Mouse (Mus musculus) gastrocnemius, adult 2 months (tissue): Measurements from ENCODE around the gene BC004004. TPM values are rescaled to one million over a fixed set of nuclear protein-coding genes. Genes with fewer than 3 reads are reported as not detected.
"Not testable (repeated sequence)": the region's sequence is repeated elsewhere in the genome, so short reads cannot be mapped to it uniquely, and the experiment has no call there.

ENCODE experiments used
- DNase-seq: peaks from one replicate; pipeline ENCODE4 v3.0.0; 2022
- H3K27ac ChIP-seq: fragments of 200-600 bp; 2 replicates; pipeline ENCODE4 v1.8.1; 2022; ENCODE audit warnings: mild to moderate bottlenecking
- H3K4me3 ChIP-seq: fragments of 200-600 bp; 2 replicates; pipeline ENCODE4 v1.8.1; 2022; ENCODE audit warnings: mild to moderate bottlenecking, moderate library complexity
- CTCF ChIP-seq: fragments of 200-600 bp; IDR thresholded peaks from 2 replicates; pipeline ENCODE4 v1.8.1; 2022; ENCODE audit warnings: antibody characterized with exemption, mild to moderate bottlenecking, moderate library complexity
- intact Hi-C: fragments of 180-260 bp; cut with DNase I; formaldehyde crosslinking; loops from one replicate; pipeline ENCODE4 v1.15.1; 2025
- long read RNA-seq, 2 experiments: library from polyadenylated mRNA; stranded (forward); transcript quantifications; one replicate each; pipeline ENCODE4 v2.0.0; 2021
- total RNA-seq, 2 experiments: library from RNA; stranded (reverse); gene quantifications; 2 replicates each; pipeline ENCODE4 v1.2.3; 2021

Gene BC004004
- 100 to 1,000 TPM; 110 to 121 TPM for total RNA-seq
- long read RNA-seq, experiment 1, full-length matches to known transcripts = 87 of 113 reads
- long read RNA-seq, experiment 1, partial matches to known transcripts = 4 of 113 reads
- long read RNA-seq, experiment 1, other reads (novel, unspliced or antisense) = 22 of 113 reads
- long read RNA-seq, experiment 2, full-length matches to known transcripts = 105 of 130 reads
- long read RNA-seq, experiment 2, partial matches to known transcripts = 4 of 130 reads
- long read RNA-seq, experiment 2, other reads (novel, unspliced or antisense) = 21 of 130 reads

DNA sequence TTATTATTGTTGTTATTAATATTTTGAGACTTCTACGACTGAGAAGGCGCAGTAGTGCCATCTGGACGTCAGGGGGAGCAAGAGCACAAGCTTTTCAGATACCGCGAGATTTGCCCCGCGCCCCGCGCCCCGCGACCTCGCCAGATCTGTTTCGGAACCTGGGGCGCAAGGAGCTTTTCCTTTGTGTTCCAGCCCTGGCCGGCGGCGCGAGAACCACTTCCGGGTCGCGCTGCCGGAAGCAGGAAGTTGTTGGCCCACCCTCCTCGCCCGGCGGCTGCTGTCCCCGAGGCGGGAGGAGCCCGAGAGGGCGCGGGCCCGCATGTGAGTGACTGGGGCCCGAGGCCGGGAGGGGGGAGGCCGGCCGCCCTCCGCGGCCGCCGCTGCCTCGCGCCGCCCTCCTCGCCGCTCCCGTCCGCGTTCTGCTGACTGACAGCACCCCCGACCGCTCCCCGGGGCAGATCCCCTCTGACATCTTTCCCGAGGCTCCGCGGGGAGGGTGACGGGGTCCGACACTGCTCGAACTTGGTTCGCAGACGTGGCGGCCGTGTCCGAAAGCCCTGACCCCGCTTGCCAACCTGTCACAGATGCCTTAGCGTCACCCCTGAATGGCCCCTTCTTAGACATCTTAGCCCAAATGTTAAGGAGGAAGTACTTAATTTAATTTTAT, at the start of gene BC004004:
TSS of gene BC004004 (plus strand) at position 107 of the 667 bp plus-strand sequence.
- peak; percentile 98 for DNase-seq
- intact Hi-C loops = loop anchor here (1.0 kb wide), 1 partner anchor 102 kb away; no protein-coding TSS in a partner anchor
- TF ChIP-seq CTCF = peak; percentile 96
- peak within 1 kb of the TSS; percentile 85 for H3K4me3 ChIP-seq
- peak within 1 kb of the TSS; percentile 94 for H3K27ac ChIP-seq

DNA sequence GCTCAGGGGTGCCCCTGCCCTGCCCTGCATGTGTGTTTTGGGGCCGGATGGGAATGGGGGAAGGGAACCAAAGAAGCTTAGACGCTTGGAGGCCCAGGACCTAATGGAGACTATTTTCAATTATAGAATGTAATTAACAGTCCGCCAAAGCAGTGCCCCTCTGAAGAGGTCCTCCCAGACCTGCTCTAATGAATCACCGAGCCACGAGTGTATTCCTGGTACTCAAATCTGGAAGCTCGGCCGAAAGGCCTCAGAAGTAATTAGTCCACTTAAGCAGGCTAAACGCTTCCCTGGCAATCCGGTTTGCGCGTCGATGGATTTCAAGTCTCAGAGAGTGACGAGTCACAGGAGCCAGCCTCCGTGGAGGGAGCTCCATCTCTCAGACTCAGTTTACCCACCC, 48.0 kb upstream of the BC004004 start:
- H3K4me3 ChIP-seq = no peak overlapping the region
- intact Hi-C loops = loop anchor here (5.0 kb wide), 1 partner anchor 33 kb away; no protein-coding TSS in a partner anchor
- no peak for DNase-seq
- TF ChIP-seq CTCF = no peak
- no peak overlapping the region for H3K27ac ChIP-seq

DNA sequence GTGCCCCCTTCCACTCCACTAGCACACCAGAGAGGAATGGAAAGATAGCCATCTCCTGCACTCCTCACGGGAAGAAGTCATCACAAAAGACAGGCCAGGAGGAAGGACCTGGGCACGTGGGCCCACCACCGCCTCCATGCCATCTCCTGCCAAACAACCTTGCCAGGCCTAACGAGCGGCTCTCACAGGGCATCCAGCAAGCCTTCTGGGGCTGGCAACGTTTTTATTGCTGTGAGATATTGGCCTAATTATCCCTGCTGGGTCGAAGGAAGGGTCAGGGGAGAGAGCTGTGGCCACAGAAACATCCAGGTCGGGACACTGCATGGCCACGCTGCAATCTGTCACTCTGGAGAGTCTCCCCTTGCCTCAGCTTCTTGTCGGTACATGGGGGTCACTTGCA, 37.5 kb upstream of the BC004004 start:
- intact Hi-C loops = no loop called here
- Histone ChIP-seq H3K4me3 (no peak overlapping the region), H3K27ac (no peak overlapping the region)
- no peak for TF ChIP-seq CTCF
- no peak for DNase-seq

DNA sequence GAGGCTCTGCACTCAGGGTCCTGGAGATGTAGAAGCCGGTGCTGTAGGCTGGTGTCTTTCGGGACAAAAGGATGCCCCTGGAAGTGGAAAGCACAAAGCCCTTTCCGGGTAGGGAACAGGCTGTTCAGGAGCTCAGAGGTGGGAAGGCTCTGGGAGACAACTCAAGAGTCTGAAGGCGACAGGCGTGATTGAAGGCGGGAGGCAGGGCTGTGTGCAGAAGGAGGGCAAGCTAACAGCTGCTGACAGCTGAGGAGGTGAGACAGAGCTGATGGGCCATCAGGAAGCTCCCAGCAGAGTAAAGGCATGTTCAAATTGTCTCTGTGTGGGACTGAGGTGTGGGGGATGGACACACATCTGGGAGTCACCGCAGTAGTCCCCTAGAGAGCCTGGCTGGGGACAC, 32.5 kb upstream of the BC004004 start:
- no peak for DNase-seq
- no peak for TF ChIP-seq CTCF
- no peak overlapping the region for H3K4me3 ChIP-seq
- intact Hi-C loops = no loop called here
- no peak overlapping the region for H3K27ac ChIP-seq

DNA sequence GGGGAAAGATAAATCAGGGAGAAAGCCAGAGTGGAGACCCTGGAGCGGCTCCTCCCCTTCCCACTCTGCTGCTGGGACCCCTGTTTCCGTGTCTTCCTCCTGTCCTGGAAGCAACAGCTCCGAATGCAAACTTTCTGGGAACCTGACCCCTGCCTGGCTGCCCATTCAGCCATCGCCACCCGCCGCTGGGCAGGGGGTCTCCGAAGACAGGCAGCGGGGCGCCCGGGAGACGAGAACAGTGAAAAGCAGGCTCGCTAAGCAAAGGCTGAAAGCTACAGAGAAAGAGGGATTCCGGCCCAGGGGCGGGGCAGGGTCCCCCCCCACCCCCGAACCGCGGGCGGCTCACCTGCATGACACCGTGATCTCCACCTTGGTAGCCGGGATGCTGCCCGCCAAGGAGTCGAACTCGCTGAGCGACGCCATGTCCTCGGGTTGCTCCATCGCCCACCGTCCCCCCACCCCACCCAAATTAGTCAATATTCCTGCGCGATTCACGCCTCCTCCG, 31.3 kb upstream of the BC004004 start:
- intact Hi-C loops = no loop called here
- DNase-seq = no peak
- Histone ChIP-seq H3K4me3 (peak overlapping the region; percentile 72), H3K27ac (no peak overlapping the region)
- no peak for TF ChIP-seq CTCF

DNA sequence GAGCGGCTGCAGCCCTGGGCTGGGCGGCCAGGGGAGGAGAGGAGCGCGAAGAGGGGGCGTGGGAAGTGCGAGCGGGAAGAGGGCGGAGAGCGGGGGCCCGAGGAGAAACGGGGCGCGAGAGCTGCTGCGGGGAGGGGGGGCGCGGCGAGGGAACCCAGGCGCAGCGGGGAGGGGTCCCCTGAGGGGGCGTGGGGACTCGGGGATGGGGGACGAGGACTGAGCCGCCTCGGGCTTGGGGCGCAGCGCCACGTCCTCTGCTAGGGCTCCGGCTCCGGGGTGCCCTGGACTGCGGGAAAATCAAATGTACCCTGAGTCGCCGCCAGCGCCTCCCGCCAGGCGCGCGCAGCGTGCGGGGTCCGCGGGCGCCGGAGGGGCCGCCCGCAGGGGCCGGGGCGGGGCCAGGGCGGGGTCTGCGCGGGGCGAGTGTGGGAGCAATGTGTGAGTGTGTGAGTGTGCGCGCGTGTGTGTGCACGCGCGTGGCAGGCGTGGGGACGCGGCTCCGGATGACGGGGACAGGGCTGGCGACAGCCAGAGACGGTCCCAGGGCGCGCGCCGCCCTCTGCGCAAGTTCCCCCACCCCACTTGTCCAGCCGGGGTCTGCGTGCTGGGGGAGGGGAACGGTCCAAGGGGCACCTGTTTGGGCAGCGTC, 30.7 kb upstream of the BC004004 start, which contains the start of gene Cpne5:
TSS of gene Cpne5 (minus strand) at position 396 of the 649 bp plus-strand sequence.
- peak; percentile 38 for DNase-seq
- intact Hi-C loops = no loop called here
- TF ChIP-seq CTCF = no peak
- Histone ChIP-seq H3K27ac (no peak within 1 kb of the TSS), H3K4me3 (peak within 1 kb of the TSS; percentile 72)

DNA sequence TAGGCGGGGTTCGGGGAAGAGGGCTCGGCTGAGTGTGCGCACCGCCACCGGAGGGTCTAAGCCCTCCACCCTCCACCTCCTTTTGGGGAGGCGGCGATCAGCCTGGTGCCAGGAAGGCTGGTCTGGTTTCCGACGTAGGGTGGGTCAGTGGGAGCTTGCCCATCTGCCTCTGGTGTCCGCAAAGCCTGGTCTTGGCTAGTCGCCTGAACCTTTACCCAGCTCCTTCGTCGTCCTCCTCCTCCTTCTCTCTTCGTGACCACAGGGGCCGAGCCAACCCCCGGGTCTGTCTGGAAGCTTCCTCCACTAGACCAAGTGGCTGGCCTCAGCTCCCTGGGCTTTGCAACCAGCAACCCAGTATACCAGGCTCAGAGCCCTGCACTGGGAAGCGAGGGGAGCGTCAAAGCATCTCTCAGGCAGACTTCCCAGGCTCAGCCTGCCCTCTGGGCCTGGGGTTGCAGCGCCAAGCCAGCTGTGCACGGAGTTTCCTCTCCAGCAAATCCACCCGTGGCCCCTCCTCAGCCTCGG, 30.1 kb upstream of the BC004004 start:
- peak; percentile 31 for DNase-seq
- TF ChIP-seq CTCF = no peak
- peak overlapping the region; percentile 72 for H3K4me3 ChIP-seq
- H3K27ac ChIP-seq = no peak overlapping the region
- intact Hi-C loops = no loop called here

DNA sequence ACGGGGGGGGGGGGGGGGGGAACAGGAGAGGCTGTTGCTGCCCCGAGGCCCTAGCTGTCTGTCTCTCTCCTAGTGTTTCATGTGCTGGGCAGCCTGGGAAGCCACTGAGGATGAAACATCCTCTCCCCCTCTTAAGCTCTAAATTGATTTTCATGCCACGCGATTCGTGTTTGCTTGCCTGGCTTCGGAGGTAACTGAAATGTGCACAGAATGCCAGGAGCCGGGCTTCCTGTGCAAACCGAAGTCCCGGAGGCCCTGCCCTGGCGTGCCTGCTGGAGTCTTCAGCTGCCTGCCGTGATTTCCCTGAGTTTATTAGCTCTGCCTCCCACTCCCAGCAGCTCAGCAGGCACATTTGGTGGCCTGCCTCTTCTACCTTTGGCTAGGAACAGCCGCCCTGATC, 23.7 kb upstream of the BC004004 start:
- TF ChIP-seq CTCF = no peak
- DNase-seq = no peak
- no peak overlapping the region for H3K27ac ChIP-seq
- intact Hi-C loops = no loop called here
- no peak overlapping the region for H3K4me3 ChIP-seq

DNA sequence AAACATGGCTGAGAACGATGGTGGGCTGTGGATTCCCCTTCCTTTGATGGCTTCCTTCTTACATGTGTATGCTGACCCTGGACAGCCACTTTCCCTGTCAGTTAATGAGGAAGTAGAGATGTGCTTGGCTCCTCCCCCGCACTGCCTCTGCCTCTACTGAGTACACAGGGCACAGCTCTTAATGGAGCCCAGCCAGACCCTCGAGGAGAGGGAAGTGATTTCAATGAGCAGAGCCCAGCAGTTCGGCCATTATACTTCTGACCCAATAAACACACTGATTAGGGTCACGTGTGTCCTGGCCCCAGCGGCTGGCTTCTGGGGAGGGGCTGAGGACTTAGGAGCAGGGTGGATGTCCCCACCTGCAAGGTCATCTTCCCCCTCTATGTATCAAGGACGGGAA, 22.9 kb upstream of the BC004004 start:
- intact Hi-C loops = loop anchor here (1.0 to 2.0 kb wide), 2 partner anchors 68 to 197 kb away; no protein-coding TSS in a partner anchor
- no peak overlapping the region for H3K4me3 ChIP-seq
- no peak for DNase-seq

DNA sequence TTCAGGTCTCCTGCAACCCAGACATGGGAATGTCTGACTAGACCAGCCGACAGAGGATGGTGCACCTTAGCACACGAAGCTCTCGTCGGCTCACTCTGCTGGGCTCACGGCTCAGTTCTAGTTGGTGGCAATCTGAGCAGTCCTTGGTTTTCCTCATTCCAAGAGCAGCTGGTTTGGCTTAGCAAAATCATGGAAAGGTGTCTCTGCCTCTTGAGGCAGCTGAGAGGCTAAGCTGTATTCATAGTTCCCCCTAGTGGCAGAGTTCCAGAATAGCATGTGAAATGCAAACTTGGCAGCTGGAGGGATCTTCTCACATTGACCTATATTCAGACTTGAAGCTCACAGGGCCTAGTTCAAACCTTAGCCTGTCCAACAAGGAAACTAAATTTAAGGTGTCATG, 22.0 kb upstream of the BC004004 start:
- intact Hi-C loops = loop anchor here (1.0 to 2.0 kb wide), 2 partner anchors 69 to 198 kb away; no protein-coding TSS in a partner anchor
- Histone ChIP-seq H3K4me3 (no peak overlapping the region), H3K27ac (no peak overlapping the region)
- peak; percentile 30 for DNase-seq
- peak; percentile 82 for TF ChIP-seq CTCF

More for the DNA sequence above, 22.9 kb upstream of the BC004004 start:
- no peak overlapping the region for H3K27ac ChIP-seq
- TF ChIP-seq CTCF = no peak

DNA sequence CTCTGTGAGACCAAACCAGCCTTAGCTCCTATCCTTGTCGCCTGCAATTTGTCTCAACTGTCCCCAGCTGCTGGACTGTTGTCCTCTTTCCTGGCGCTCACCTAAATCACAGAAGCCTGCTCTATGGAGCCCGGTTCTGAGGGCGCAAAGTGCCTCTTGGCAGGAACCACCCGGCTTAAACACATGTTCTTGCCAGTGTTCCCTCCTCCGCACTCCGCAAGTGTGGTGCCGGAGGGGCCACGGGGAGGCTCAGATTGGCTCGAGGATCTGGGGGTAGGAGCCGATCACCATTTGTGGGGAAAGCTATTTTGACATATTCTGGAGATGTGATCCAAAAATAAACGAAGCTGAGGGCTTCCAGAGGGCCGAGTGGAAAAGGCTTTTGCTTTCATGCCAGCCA, 20.7 kb upstream of the BC004004 start:
- peak; percentile 34 for DNase-seq
- peak overlapping the region; percentile 30; the same call in 1 of the 2 replicates for H3K4me3 ChIP-seq
- intact Hi-C loops = loop anchor here (2.0 kb wide), 1 partner anchor 199 kb away; no protein-coding TSS in a partner anchor
- H3K27ac ChIP-seq = peak overlapping the region; percentile 53
- TF ChIP-seq CTCF = no peak

DNA sequence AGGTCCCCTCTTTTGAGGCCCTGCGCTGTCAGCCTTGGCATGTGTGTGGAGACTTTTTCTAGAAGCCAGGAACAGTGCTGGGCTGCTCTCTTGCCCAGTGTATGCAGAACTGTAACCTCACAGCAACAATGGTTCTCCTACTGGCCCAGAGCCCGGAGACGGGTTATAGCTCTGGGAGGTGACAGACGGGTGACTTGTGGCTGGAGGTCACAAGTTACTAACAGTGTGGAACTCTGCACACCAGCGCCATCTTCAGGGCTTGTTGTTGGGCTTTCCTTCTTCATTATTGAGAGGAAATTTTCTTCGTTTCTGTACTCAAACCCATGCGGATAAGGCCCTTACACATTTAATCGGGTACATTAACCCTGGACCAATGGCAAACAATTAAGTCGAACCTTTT, 19.1 kb upstream of the BC004004 start:
- peak; percentile 51 for DNase-seq
- intact Hi-C loops = no loop called here
- H3K27ac ChIP-seq = no peak overlapping the region; the same call in 1 of the 2 replicates
- H3K4me3 ChIP-seq = no peak overlapping the region
- peak; percentile 40 for TF ChIP-seq CTCF

DNA sequence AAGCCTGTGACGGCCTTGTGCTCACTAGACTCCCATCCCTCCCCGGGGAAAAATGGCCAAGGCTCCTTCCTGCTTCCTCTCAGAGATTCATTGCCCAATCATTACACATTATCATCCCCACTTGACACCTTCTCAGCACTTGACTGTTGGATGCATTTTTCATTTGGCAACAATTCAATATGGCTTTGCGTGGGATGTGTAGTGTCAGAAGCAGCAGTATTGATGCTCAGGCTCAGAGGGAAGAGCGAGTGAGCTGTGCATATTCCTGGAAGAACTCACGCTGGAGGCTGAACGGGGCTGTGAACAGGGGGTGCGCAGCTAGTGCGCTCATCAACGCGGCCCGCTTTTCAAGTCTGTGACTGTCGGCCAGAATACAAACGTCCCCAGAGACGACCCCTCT, 17.6 kb upstream of the BC004004 start:
- H3K27ac ChIP-seq, H3K4me3 ChIP-seq, intact Hi-C loops, DNase-seq: not testable (repeated sequence)
